Mouse (Mus musculus) spleen, adult 2 months (tissue): ENCODE data around the gene Steap2.

Experiments used
- CTCF ChIP-seq: fragments of 200-500 bp; IDR thresholded peaks from 2 replicates; pipeline ENCODE4 v1.5.1; 2011; ENCODE audit warnings: mild to moderate bottlenecking, inconsistent platforms; ENCODE audit not compliant: insufficient read depth, insufficient read length, insufficient replicate concordance; ENCODE audit errors: extremely low read depth
- POLR2A ChIP-seq: fragments of 200-500 bp; IDR thresholded peaks from 2 replicates; pipeline ENCODE4 v1.6.1; 2011; ENCODE audit warnings: low read depth, low read length, inconsistent platforms

GRCm38 (mm10) chr5:5722217-5722616, 27.8 kb upstream of the Steap2 start:
- TF ChIP-seq CTCF (no peak), POLR2A (no peak)
